Mouse (Mus musculus): ENCODE data around the gene Acbd7.

The Acbd7 gene

GRCm38 (mm10) chr2:3387105-3387860 is 51.3 kb downstream of the Acbd7 start:
- no peak for DNase-seq

All from cerebellum, postnatal 10 days (tissue).